Mouse (Mus musculus) brown adipose tissue, adult 24 weeks (tissue): Measurements from ENCODE around the gene Tbc1d20. TPM values are rescaled to one million over a fixed set of nuclear protein-coding genes. Genes with fewer than 3 reads are reported as not detected.
A peak's percentile ranks its signal among the peaks of the same experiment; 100 is the strongest.
"Not testable (repeated sequence)": the region's sequence is repeated elsewhere in the genome, so short reads cannot be mapped to it uniquely, and the experiment has no call there.

Experiments
- H3K27ac ChIP-seq: fragments of 200-500 bp; replicated peaks from 2 replicates; pipeline ENCODE4 v1.5.1; 2012; ENCODE audit warnings: low read depth, mild to moderate bottlenecking, low read length
- H3K4me1 ChIP-seq: fragments of 200-500 bp; 2 replicates; pipeline ENCODE4 v1.6.1; 2012; ENCODE audit warnings: low read length, mixed read lengths; ENCODE audit not compliant: control insufficient read depth, insufficient read depth, insufficient read length
- H3K4me3 ChIP-seq: fragments of 200-500 bp; 2 replicates; pipeline ENCODE4 v1.5.1; 2012; ENCODE audit warnings: low read depth, mild to moderate bottlenecking, low read length, moderate library complexity; ENCODE audit not compliant: insufficient read depth
- polyA plus RNA-seq: library from polyadenylated mRNA; stranded (reverse); fragments of >200 nt; gene quantifications from 2 replicates; pipeline ENCODE4 v1.2.4, GENCODE M21; 2012; ENCODE audit not compliant: missing spikeins, insufficient read depth, insufficient read length

Gene Tbc1d20
- polyA plus RNA-seq, 1 experiment = 101 TPM

DNA sequence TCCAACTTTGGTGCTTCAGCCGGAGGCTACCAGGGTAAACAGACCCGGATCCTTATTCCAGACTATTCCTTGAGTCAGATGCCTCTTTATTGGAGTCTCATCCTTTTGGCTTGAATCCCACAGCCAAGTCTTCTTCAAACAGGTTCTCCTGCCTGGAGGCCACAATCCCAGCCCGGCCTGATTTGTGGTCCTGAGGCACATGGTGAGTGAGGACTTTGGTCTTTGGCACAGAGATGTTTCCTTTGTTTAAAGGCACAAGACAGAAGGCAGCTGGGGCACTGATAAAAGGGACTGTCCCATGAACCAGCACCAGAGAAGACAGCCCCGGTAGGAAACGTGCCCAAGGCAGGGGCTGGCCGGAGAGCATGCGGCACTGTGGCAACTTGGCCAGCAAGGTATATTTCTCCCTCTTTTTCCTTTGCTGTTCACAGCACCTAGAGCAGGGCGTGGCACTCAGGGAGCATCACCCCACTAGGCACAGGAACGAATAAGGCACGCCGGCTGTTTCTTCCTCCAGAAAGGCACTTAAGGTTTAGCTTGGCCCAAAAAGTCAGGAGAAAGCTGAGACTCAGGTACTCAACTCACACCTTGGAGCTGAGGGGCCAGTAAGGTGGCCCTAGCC lies 44.1 kb downstream of the Tbc1d20 start:
- peak overlapping the region; percentile 78 for H3K27ac ChIP-seq
- H3K4me3 ChIP-seq = no peak overlapping the region
- peaks cover 9% of the 10 kb centered on the region for H3K4me1 ChIP-seq

- Histone ChIP-seq H3K4me3 (no peak overlapping the region), H3K4me1 (peaks cover 8% of the 10 kb centered on the region), H3K27ac (peak overlapping the region; percentile 57; the same call in 1 of the 2 replicates)
Observed at GRCm38 (mm10) chr2:152338319-152338718, 44.7 kb downstream of the Tbc1d20 start.

GRCm38 (mm10) chr2:152339631-152340179 lies 46.1 kb downstream of the Tbc1d20 start:
- H3K27ac ChIP-seq = no peak overlapping the region
- no peak overlapping the region for H3K4me3 ChIP-seq
- H3K4me1 ChIP-seq = 0 out of 2 replicates have a peak, but pooled peaks cover 7% of the 10 kb centered on the region

- H3K4me1 ChIP-seq = 0 out of 2 replicates have a peak, but pooled peaks cover 2% of the 10 kb centered on the region
- H3K27ac ChIP-seq = peak within 1 kb of the TSS; percentile 63
- H3K4me3 ChIP-seq = peak within 1 kb of the TSS; percentile 72
Observed at GRCm38 (mm10) chr2:152343329-152344213, 49.9 kb downstream of the Tbc1d20 start, which contains the start of gene Trib3. Trib3 (minus strand) TSS chr2:152344032.

- Histone ChIP-seq H3K4me3 (peak overlapping the region; percentile 72), H3K4me1 (peaks cover 4% of the 10 kb centered on the region; the same call in 1 of the 2 replicates), H3K27ac (peak overlapping the region; percentile 63)
Observed at GRCm38 (mm10) chr2:152344361-152344760, 50.7 kb downstream of the Tbc1d20 start.

GRCm38 (mm10) chr2:152344909-152345308 lies 51.3 kb downstream of the Tbc1d20 start:
- H3K4me3 ChIP-seq = no peak overlapping the region
- peaks cover 7% of the 10 kb centered on the region for H3K4me1 ChIP-seq
- H3K27ac ChIP-seq = peak overlapping the region; percentile 63; the same call in 1 of the 2 replicates

DNA sequence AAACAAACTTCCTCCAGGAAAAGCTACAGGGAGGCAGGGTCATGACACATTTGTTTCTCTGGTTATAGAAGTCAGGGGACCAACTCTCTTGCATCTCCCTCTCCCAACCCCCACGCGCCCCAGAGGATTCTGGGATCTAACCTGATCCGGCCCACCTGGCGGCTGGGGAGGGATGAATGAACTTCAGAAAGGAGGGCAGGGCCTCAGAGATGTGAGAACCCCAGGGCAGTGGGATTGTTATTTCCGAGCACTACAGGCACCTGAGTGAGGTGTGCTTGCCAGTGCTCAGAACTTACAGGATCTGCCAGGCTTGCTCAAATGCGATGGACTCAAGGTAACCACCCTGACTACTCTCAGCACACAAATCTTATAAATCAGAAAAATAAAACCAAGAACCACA lies 51.8 kb downstream of the Tbc1d20 start:
- Histone ChIP-seq H3K4me1 (peaks cover 9% of the 10 kb centered on the region), H3K27ac (no peak overlapping the region), H3K4me3 (no peak overlapping the region)

DNA sequence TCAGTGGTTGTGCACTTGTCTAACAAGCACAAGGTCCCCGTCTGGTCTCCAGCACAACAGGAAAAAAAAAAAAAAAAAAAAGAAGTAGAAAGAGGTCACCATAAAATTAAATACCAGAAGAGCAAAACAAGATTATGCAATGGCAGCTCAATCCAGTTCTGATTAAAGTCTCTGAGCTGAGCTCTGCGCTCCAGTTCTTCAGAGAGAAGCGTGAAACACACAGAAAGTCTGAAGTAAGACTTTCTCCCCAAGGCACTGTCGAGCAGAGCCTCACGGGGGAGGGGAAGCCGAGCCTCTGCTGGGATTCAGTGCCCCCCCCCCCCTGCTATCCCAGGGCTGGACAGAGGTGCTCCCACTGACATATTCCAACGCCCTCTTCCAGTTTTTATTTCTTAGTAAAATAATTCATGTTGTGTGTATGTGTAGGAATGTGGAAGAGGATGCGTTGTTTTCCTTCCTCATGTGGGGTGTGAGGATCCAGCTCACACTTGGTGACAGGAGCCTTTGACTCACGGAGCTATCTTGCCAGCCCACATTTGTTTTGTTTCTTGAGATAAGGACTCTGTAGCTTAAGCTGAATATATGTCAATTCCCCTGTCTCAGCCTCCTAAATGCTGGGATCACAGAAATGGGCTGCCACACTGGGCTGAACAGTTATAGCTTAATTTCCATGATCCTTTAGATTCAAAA lies 53.3 kb downstream of the Tbc1d20 start:
- peaks cover 9% of the 10 kb centered on the region for H3K4me1 ChIP-seq
- H3K4me3 ChIP-seq = no peak overlapping the region
- peak overlapping the region; percentile 78 for H3K27ac ChIP-seq

GRCm38 (mm10) chr2:152347722-152348121 lies 54.1 kb downstream of the Tbc1d20 start:
- no peak overlapping the region for H3K4me3 ChIP-seq
- peaks cover 9% of the 10 kb centered on the region for H3K4me1 ChIP-seq
- H3K27ac ChIP-seq = no peak overlapping the region

- no peak overlapping the region for H3K4me3 ChIP-seq
- H3K27ac ChIP-seq = no peak overlapping the region
- H3K4me1 ChIP-seq = peaks cover 9% of the 10 kb centered on the region
Observed at GRCm38 (mm10) chr2:152349205-152349604, 55.6 kb downstream of the Tbc1d20 start.

GRCm38 (mm10) chr2:152349842-152350540 lies 56.4 kb downstream of the Tbc1d20 start:
- no peak overlapping the region for H3K27ac ChIP-seq
- H3K4me3 ChIP-seq = no peak overlapping the region
- H3K4me1 ChIP-seq = peaks cover 7% of the 10 kb centered on the region

- H3K4me1 ChIP-seq = peaks cover 11% of the 10 kb centered on the region
- H3K4me3 ChIP-seq = no peak overlapping the region
- no peak overlapping the region for H3K27ac ChIP-seq
Observed at GRCm38 (mm10) chr2:152357254-152357653, 63.6 kb downstream of the Tbc1d20 start.

DNA sequence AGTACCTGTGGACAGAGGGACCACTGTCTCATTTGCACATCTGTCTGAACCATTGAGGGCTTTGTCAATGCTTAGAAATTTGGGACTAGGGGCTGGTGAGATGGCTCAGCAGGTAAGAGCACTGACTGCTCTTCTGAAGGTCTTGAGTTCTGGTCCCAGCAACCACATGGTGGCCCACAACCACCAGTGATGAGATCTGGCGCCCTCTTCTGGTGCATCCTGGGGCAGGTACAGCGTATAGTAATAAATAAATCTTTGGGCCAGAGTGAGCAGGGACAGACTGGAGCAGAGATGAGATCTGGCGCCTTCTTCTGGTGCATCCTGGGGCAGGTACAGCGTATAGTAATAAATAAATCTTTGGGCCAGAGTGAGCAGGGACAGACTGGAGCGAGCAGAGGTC lies 65.3 kb downstream of the Tbc1d20 start:
- H3K4me1 ChIP-seq = peaks cover 11% of the 10 kb centered on the region
- H3K27ac ChIP-seq, H3K4me3 ChIP-seq: not testable (repeated sequence)

DNA sequence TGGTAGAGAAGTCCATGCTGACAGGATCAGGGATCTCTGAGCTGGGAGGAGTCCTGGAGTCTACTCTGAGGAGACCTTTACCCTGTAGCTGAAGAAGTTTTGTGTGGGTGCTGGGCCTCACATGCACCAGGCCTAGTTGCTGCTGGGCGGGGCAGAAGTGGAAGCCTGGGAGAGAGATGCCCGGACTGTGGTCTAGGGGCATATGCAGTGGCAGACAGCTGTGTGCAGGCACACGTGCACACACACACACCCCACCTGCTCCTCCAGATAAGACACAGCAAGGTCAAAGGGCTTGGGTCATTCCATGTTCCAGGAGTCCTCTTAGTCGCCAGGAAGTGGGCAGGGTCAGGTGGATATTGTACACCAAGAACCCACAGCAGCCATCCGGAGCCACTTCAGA lies 66.0 kb downstream of the Tbc1d20 start:
- Histone ChIP-seq H3K4me3 (no peak overlapping the region), H3K27ac (peak overlapping the region; percentile 76), H3K4me1 (peaks cover 11% of the 10 kb centered on the region)
